Mouse (Mus musculus): ENCODE results near the gene Glod4. TPM values are rescaled to one million over a fixed set of nuclear protein-coding genes. Genes with fewer than 3 reads are reported as not detected.

Glod4 gene
- polyA plus RNA-seq, 1 experiment = 84.4 TPM

DNA sequence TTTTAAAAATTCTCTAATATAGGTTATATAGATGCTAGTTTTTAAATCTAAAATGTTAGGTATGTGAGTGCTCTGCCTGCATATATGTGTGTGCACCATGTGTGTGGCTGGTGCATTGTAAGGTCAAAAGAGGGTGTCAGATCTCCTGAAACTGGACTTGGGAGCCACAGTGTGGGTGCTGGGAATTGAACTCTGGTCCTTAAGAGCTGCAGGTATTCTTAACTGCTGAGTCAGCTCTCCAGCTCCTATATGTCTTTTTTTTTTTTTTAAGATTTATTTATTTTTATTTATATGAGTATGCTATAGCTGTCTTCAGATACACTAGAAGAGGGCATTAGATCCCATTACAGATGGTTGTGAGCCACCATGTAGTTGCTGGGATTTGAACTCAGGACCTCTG is 2.9 kb upstream of the Glod4 start:
- Histone ChIP-seq H3K27ac (ENCODE audit: insufficient read depth, low read length) (no peak overlapping the region), H3K4me1 (ENCODE audit: control insufficient read depth, insufficient read depth, low read length) (peaks cover 2% of the 10 kb centered on the region; the same call in 1 of the 2 replicates), H3K4me3 (ENCODE audit: insufficient read depth, low read length) (no peak overlapping the region)
- TF ChIP-seq CTCF (IDR thresholded peaks at IDR 0.05; ENCODE audit: borderline replicate concordance, insufficient read depth, low read length) (no peak), POLR2A (IDR thresholded peaks at IDR 0.05; ENCODE audit: low read depth, low read length) (no peak)

DNA sequence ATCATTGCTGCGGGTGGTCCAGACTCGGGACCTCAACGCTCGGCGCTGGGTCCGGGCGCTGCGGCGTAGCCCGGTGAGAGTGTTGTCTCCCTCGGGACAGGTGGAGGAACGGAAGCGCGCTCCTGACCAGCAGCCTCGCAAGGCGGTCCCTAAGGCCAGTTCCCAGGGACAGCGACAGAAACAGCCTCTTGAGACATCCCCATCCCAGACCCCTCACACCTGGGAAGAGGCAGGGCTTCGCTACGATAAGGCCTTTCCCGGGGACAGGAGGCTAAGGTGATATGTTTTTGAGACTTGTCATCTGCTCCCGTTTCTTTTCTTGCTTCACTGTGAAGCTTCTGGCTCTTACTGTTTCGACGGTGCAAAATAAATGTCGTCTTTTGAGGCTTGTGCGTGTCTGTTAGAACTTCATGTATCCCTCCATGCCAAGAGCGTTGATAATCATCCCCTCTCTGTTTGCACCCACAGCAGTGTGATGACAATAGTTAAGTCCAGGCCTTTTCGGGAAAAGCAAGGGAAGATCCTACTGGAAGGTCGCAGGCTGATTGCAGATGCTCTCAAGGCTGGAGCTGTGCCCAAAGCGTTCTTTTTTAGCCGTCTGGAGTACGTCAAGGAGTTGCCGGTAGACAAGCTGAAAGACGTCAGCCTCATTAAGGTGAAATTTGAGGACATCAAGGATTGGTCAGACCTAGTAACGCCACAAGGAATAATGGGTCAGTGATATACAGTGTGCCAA is 454 bp upstream of the Glod4 start:
- H3K4me3 ChIP-seq (ENCODE audit: insufficient read depth, low read length) = peak overlapping the region; percentile 95
- H3K27ac ChIP-seq (ENCODE audit: insufficient read depth, low read length) = no peak overlapping the region
- no peak for TF ChIP-seq CTCF (IDR thresholded peaks at IDR 0.05; ENCODE audit: borderline replicate concordance, insufficient read depth, low read length)
- no peak; the same call in 1 of the 2 replicates for TF ChIP-seq POLR2A (IDR thresholded peaks at IDR 0.05; ENCODE audit: low read depth, low read length)
- peaks cover 2% of the 10 kb centered on the region; the same call in 1 of the 2 replicates for H3K4me1 ChIP-seq (ENCODE audit: control insufficient read depth, insufficient read depth, low read length)

GRCm38 (mm10) chr11:76239750-76240149 is 3.8 kb downstream of the Glod4 start:
- TF ChIP-seq POLR2A (IDR thresholded peaks at IDR 0.05; ENCODE audit: low read depth, low read length) = no peak
- no peak for TF ChIP-seq CTCF (IDR thresholded peaks at IDR 0.05; ENCODE audit: borderline replicate concordance, insufficient read depth, low read length)
- Histone ChIP-seq H3K27ac (ENCODE audit: insufficient read depth, low read length) (no peak overlapping the region), H3K4me3 (ENCODE audit: insufficient read depth, low read length) (no peak overlapping the region), H3K4me1 (ENCODE audit: control insufficient read depth, insufficient read depth, low read length) (peaks cover 2% of the 10 kb centered on the region; the same call in 1 of the 2 replicates)

- no peaks in the 10 kb centered on the region for H3K4me1 ChIP-seq (ENCODE audit: control insufficient read depth, insufficient read depth, low read length)
- H3K27ac ChIP-seq (ENCODE audit: insufficient read depth, low read length) = no peak overlapping the region
- H3K4me3 ChIP-seq (ENCODE audit: insufficient read depth, low read length) = no peak overlapping the region
- TF ChIP-seq POLR2A (IDR thresholded peaks at IDR 0.05; ENCODE audit: low read depth, low read length) = no peak
- TF ChIP-seq CTCF (IDR thresholded peaks at IDR 0.05; ENCODE audit: borderline replicate concordance, insufficient read depth, low read length) = no peak
These were observed 7.4 kb downstream of the Glod4 start for GRCm38 (mm10) chr11:76236136-76236535.

GRCm38 (mm10) chr11:76225051-76225450 is 18.5 kb downstream of the Glod4 start:
- Histone ChIP-seq H3K4me3 (ENCODE audit: insufficient read depth, low read length) (no peak overlapping the region), H3K4me1 (ENCODE audit: control insufficient read depth, insufficient read depth, low read length) (no peaks in the 10 kb centered on the region), H3K27ac (ENCODE audit: insufficient read depth, low read length) (no peak overlapping the region)
- TF ChIP-seq POLR2A (IDR thresholded peaks at IDR 0.05; ENCODE audit: low read depth, low read length) (no peak), CTCF (IDR thresholded peaks at IDR 0.05; ENCODE audit: borderline replicate concordance, insufficient read depth, low read length) (no peak)

DNA sequence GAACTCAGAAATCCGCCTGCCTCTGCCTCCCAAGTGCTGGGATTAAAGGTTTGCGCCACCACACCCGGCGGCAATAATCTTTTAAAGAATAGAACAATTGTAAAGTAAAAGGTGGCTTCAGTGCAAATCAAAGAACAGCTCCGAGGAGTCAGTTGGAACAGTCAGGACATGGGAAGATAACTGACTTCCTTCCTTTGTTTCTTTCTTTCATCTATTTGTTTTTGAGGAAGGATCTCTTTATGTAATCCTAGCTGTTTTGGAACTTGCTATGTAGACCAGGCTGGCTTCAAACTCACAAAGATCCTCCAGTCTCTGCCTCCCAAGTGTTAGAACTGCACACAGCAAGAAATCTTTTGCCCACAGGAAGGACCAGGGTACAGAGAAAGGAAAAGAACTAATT is 18.9 kb downstream of the Glod4 start:
- TF ChIP-seq CTCF (IDR thresholded peaks at IDR 0.05; ENCODE audit: borderline replicate concordance, insufficient read depth, low read length) (no peak), POLR2A (IDR thresholded peaks at IDR 0.05; ENCODE audit: low read depth, low read length) (no peak)
- H3K27ac ChIP-seq (ENCODE audit: insufficient read depth, low read length) = no peak overlapping the region
- no peaks in the 10 kb centered on the region for H3K4me1 ChIP-seq (ENCODE audit: control insufficient read depth, insufficient read depth, low read length)
- H3K4me3 ChIP-seq (ENCODE audit: insufficient read depth, low read length) = no peak overlapping the region

GRCm38 (mm10) chr11:76217390-76217800 is 26.1 kb downstream of the Glod4 start, which contains the start of the genes Dbil5 and Gemin4:
Gene Dbil5, plus strand, starts transcription at chr11:76217608.
Gene Gemin4, minus strand, starts transcription at chr11:76217664.
- TF ChIP-seq POLR2A (IDR thresholded peaks at IDR 0.05; ENCODE audit: low read depth, low read length) = peak; percentile 88
- TF ChIP-seq CTCF (IDR thresholded peaks at IDR 0.05; ENCODE audit: borderline replicate concordance, insufficient read depth, low read length) = peak; percentile 99
- H3K4me3 ChIP-seq (ENCODE audit: insufficient read depth, low read length) = peak within 1 kb of the TSS; percentile 81
- H3K27ac ChIP-seq (ENCODE audit: insufficient read depth, low read length) = peak within 1 kb of the TSS; percentile 48
- H3K4me1 ChIP-seq (ENCODE audit: control insufficient read depth, insufficient read depth, low read length) = no peaks in the 10 kb centered on the region

DNA sequence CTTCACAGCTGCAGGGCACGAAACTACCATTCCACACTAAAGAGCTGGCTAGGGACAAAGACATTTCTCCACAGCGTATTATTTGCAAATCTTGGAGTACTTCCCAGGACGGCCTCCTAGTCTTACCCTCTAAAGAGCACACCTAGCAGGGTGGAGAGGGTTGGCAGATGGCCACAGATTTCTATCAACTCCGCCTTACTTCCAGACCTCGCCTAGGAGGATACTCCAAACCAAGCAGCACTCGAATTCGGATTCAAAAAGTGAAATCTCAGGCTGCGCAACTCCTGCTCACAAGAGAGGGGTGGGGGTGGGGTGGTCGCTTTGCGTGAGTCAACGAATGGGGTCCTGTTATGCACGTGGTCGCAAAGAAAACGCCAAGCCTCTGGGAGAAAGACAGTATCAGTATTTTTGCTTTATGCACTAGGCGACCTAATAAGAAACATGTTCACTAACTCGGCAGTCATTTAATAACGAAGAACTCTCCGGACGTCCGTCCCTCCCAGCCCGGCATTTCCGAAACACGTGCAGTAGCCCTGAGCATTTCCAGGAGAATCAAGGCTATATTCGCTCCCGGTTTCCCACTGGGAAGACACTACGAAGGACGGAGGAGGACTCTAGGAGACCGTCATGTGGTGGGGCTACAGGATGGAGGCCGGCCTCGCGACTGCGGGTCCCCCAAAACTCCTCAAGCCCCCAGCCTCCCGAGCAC is 26.7 kb downstream of the Glod4 start:
- Histone ChIP-seq H3K4me1 (ENCODE audit: control insufficient read depth, insufficient read depth, low read length) (no peaks in the 10 kb centered on the region), H3K27ac (ENCODE audit: insufficient read depth, low read length) (peak overlapping the region; percentile 48), H3K4me3 (ENCODE audit: insufficient read depth, low read length) (peak overlapping the region; percentile 81)
- no peak for TF ChIP-seq CTCF (IDR thresholded peaks at IDR 0.05; ENCODE audit: borderline replicate concordance, insufficient read depth, low read length)
- no peak for TF ChIP-seq POLR2A (IDR thresholded peaks at IDR 0.05; ENCODE audit: low read depth, low read length)

- Histone ChIP-seq H3K27ac (ENCODE audit: insufficient read depth, low read length) (no peak overlapping the region), H3K4me3 (ENCODE audit: insufficient read depth, low read length) (peak overlapping the region; percentile 81), H3K4me1 (ENCODE audit: control insufficient read depth, insufficient read depth, low read length) (no peaks in the 10 kb centered on the region)
- TF ChIP-seq POLR2A (IDR thresholded peaks at IDR 0.05; ENCODE audit: low read depth, low read length) = no peak
- TF ChIP-seq CTCF (IDR thresholded peaks at IDR 0.05; ENCODE audit: borderline replicate concordance, insufficient read depth, low read length) = no peak
These were observed 27.4 kb downstream of the Glod4 start for GRCm38 (mm10) chr11:76216049-76216540.

- Histone ChIP-seq H3K4me3 (ENCODE audit: insufficient read depth, low read length) (no peak overlapping the region), H3K4me1 (ENCODE audit: control insufficient read depth, insufficient read depth, low read length) (no peaks in the 10 kb centered on the region), H3K27ac (ENCODE audit: insufficient read depth, low read length) (no peak overlapping the region)
- TF ChIP-seq POLR2A (IDR thresholded peaks at IDR 0.05; ENCODE audit: low read depth, low read length) (no peak), CTCF (IDR thresholded peaks at IDR 0.05; ENCODE audit: borderline replicate concordance, insufficient read depth, low read length) (no peak)
These were observed 28.5 kb downstream of the Glod4 start for GRCm38 (mm10) chr11:76215011-76215410.
